Mouse (Mus musculus) 416B (cell line): ENCODE measurements around the gene Msi2.

Source experiments
- DNase-seq: peaks from one replicate; pipeline ENCODE4 v3.0.0; 2011; ENCODE audit warnings: low read depth

Msi2 gene

DNA sequence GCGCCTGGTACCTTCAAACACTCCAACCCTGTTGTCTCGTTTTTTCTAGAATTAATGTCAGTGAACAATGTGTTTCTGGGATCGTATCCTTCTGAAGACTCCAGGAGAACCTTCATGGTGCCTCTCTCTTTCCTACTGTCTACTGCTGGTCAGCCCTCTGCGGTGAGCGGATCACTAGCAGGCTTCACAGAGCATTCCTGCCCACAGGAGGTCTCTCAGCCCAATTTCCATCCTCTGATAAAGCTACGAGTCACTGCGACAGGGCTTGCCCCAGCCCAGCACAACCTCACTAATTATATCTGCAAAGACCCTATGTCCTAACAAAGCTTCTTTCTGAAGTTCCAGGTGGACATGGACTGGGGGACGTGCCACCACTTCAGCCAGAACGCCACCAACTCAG is 157.7 kb downstream of the Msi2 start:
- DNase-seq = no peak

DNA sequence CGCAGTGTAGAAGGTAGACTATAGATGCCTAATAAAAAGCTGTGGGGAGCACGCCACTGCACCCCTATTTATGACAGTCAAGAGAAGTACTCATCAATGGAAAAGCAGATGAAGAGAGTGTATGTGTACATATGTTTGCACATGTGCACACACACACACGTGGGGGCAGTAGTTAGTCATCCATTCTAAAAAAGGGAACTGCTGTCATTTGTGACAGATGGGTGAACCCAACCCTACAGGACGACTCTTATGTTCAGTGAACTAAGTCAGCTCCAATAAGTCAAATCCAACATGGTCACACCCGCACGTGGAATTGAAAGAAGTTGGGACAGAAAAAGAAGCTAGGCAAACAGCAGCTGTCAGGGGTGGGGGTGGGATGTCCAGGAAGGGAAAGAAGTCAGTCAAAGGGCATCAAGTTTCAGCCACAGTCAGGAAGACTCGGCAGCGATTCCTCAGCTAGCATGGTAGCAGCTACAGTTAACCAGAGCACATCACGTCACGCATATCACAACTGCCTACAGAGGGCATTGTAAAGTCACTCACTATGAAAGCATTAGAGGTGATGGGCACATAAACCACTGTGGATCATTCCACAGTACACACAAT is 158.8 kb downstream of the Msi2 start:
- DNase-seq = peak; percentile 75

DNA sequence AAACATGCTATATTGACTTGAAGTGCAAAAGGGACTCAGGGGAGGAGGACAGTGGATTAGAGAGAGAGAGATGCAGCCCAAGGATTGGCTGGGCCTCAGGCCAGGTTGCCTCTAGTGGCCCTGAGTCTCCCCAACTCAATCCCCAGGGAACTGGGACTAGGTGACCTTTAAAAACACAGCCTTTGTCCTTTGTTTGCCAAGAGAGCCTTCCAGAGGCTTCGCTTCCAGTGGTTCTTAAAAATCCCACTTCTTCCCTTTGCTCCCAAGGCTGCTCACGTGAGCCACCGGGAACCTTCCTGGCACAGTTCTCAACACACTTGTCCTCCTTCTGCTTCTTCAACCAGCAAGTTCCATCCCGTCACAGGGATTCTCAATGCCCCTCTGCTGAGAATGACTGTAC is 159.6 kb downstream of the Msi2 start:
- DNase-seq = no peak

DNA sequence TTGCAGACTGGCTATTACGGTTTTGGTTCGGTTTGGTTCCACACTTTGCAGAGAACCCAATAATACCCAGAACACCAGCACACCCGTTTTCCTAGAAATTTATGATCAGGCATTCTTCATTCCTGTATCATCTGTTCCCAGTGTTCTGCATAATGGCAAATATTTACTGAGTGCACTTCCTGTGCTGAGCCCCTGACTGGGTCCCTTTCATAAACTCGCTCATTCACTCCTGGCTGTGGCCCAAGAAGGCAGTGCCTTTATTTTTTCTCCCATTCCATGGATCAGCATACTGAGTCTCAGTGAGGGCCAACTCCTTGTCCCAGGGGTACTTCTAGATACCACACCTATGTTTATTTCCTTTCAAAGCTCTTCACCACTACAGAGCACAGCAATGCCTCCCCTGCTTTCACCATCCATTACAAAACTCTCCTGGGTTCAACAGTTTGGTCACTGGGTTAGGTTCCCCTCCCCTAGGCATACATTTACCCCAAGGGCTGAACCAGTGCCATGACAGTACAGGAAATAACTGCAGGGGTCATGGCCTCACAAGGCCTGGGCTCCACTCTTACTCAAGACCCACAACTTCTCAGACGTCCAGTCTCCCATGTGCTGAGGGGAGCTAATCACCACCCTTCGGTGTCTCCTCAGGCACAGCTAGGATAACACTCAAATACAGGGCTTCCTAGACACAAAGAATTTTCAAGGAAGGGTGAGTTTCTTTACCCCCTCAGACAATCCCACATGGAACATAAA is 160.3 kb downstream of the Msi2 start:
- peak; percentile 67 for DNase-seq

DNA sequence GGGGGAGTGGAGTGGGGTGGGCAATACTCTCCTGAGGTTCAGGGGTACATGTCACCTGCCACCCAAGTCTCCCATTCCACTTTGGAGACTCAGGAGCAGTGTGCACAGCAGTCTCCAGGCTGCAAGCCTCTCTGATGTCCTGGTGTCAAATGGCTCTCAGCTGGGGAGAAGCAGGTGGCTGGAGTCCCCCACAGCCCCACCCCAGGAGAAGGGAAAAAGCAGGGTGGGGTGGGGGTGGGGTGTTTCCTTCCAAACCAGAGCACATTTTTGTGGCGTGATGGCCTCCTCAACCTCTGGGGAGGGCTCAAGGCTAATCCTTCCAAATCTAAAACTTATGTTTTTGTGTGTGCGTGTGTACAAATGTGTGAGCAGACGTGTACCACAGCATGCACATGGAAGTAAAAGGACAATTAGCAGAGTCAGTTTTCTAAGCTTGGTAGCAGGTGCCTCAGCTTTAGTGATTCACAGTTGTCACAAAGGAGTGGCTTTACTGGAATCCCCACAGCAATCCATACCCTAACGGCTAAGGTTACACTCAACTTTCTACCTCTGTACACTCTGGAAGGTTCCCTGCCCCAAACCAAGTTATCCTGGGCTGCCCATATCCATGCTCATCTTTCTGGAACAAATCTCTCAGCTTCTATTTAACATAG is 161.1 kb downstream of the Msi2 start:
- DNase-seq = no peak

DNA sequence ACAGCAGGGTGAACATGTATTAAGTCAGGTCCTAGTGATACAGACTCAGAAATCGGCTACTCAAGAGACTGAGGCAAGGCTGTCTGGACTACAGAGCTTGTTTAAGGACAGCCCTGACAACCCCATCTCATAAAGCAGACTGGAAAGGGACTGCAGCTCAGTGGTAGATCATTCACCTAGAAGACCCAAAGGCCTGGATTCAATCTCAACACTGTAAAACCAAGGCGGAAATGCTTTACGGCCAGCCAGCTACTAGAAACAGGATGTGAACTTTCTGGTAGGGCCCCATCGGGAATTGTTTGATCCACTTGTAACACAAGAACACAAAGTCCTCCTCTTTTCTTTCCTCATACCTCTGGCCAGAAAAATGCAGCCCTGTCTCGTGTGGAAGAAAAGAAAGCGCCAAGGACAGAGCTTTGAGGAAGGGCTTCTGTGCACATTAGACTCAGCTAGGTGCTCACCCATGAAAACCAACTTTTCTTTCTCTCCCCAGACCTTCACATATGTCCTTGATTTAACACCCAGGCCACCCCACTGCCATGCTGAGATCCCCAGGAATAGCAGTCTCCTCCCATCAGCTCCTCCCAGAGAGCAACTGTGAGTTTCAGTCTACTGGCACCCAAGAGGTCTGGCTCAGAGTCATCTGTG is 162.3 kb downstream of the Msi2 start:
- DNase-seq = no peak

DNA sequence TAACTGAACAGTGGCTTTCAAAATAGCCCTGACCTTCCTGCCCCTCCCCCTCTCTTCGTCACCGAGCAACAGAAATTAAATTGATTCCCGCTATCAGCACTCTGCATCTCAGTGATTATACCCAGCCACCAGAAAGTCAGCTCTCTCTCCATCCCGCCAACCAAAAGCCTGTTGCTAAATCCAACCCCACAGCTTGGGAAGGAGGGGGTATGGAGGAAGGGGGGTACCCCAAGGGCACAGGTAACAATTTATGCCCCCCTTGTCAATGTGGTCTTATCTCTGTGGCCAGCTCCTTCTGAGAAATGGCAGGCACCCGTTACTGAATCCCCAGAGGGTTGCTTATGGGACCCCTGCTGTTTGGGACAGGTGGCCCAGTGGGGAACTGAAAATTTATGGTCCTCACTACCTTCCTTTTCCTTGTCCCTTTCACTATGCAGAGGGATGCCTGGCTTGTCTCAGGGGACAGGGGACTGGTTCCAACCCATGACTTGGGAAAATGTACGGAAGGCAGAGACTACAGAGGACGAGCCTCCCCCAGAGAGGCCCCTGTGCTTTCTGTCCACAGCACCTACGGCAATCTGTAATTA is 163.0 kb downstream of the Msi2 start:
- peak; percentile 55 for DNase-seq

DNA sequence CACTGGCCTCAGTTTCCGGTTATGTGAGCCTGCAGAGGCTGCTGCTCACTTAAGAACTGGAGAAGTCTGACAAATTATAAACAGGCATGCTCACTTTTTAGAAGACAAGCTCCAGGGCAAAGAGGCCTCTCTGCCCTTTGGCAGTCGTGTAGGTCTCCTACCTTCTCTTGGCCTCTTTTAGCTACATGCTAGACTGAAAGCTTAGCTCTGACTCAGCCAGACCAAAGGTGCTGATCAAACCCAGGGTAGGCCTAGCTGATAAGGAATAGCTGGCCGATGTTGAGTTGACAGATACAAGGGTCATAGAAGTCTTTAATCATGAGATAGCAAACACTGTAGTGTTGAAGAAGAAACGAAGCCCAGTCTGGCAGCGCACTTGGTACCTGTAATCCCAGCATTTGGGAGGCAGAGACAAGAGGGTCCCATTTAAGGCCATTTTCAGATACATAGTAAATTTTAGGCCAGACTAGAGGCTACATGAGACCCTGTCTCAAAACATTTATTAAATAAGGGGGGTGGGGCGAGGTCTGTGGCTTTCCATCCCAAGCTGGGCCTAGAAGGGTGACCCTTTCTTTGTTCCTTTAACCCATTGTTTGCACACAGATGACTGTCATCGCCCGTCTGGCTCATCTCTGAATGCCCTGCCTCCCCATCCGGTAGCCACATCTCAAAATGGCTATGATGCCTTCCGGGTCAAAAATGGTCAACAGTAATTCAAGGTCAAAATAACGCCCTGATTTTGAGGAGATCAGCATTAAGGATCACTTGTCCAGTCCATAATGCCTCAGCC is 164.6 kb downstream of the Msi2 start:
- DNase-seq = no peak

DNA sequence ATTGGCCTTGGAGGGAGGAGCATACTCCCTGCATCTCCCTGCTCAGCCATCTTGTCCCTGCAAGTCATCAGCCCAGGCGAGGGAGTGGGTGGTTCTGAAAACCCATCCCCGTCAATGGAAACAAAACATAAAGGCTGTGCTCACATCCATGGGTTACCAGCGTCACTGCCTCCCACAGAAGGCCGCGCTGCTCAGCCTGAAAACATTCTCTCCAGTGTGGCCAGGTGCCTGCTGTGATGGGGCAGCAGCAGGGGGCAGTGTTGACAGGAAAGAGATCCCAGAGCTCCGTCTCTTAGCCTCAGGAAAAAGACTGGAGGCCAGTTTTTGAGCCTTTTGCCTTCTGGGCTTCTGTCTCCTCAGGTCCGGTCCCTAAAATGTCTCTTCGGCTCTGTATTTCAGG is 165.3 kb downstream of the Msi2 start:
- DNase-seq = peak; percentile 47

DNA sequence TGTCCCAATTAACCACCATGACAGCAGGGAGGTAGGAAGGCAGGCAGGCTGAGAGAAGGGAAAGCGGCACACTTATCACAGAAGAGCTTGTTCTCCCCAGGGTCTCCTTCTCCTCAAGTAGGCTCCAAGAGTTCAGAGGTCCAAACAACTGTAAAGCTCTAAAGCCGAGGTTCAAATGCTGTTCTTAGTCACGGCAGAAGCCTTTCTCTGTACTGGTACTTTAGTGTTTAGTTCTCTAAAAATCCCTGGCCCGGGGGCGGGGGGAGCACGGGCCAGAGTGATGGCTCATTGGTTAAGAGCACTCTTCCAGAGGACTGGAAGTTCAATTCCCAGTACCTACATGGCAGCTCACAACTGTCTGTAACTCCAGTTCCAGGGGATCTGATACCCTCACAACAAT is 165.9 kb downstream of the Msi2 start:
- DNase-seq = no peak

DNA sequence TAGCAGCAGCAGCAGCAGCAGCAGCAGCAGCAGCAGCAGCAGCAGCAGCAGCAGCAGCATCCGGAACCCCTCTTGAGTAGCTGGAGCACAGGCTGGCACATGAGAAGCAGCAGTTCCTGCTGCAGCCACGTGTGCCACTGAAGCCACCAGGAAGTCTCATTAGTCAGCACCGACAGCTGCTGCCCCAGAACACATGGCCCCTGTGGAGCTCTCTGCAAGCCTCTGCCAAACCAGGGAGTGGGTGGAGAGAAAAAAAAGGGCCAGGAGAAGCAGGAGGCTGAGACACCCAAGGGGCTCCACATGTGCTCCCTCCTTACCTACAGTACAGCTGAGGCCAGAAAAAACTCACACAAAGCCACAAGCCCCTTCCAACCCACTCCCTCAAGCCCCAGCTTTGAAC is 167.3 kb downstream of the Msi2 start:
- DNase-seq = peak; percentile 89

DNA sequence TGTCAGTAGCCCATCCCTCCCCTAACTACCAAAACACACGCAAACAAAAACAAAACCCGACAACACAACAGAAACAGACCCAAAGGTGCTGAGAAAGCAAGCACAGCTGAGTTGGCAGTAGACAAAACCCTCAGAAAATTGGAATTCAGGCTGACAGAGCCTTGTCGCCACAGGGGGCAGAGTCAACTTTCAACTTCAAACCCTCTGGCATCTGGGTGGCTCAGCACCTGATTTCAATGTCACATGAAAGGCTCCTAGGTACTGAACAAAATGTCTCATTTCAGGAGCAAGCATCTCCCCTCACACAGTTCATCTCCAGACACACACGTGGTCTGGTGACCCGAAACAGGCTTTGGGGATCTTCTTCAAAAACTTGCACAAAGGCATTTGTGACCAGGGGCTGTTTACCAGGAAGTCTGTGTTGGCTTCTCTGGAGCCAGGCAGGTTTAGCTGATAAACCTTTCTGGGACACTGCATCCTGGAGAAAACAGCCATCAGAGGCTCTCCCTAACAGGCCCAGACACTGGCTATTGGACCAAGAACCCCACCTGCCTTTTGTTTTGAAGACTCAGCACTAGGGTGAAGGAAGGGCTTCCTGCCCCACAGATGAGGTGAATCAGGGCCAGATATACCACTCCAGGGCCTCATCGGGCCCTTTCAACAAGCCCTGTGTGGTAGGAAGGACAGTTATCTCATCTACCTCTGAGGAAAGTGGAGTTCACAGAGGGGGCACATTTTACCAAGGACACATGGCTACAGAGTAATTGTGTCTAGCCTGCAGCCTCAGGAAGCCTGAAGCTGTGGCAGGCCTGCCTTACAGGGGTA is 168.0 kb downstream of the Msi2 start:
- no peak for DNase-seq

DNA sequence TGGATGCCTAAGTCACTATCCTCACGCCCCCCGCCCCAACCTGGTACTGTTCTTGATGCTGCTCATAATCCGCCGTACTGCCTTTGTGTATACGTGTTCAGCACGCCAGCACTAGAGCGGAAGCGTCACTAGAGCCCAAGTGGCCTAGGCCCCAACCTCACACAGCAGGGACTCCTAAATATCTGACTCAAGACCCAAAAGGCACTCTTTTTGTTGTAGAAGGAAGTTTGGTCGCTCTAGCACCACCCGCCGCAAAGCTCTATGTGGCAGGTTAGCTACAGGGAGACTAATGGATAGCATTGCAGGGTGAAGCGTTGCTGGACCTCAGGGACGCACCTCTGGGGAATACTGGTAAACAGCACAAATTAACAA is 168.8 kb downstream of the Msi2 start:
- no peak for DNase-seq

DNA sequence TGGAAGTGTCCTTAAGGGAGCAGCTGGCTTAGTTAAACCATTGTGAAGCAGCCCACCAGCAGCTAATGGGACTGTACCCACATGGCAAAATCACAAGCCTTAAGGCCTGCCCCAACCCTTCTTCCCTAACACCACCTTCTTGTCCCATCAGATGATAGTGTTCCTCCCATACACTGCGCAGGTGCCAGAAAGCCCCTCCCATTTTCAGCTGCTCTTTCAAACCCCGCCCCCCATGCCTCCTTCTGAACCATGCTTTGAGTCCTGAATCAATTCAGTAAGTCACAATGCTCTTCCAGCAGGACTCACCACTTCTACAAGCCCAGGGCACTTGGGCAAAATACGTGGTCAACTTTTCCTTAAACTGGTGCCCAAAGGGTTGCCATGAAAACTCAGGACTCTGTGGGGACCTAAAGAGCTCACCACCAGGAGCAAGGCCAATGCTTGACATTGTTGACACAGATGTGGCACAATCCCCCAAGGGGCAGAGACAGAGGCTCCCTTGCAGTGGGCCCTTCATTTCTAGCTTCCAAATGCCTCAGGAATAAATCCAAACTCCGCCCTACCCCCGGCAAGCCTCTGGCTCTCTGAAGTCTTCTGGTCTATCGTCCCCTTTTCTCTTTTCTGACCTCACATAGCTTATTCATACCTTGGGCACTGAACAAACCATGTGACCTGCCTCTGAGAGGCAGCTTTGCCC is 169.3 kb downstream of the Msi2 start:
- no peak for DNase-seq

DNA sequence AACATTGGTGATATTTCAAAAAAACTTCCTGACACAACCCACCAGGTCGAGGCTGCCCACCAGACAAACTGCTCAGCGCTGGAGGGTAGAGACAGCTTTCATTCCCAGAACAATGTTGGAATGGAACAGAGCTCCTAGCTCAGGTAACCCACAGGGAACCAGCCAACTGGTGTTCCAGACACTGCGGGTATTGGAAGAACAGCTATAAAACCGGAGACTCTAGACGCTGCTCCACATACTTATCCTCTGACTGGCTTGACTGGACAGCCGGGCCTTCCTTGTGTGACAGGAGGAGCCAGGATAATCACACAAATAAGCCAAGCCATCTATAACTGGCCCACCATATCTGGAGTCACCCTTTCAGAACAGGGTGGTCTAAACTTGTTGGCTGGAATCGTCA is 169.9 kb downstream of the Msi2 start:
- no peak for DNase-seq

DNA sequence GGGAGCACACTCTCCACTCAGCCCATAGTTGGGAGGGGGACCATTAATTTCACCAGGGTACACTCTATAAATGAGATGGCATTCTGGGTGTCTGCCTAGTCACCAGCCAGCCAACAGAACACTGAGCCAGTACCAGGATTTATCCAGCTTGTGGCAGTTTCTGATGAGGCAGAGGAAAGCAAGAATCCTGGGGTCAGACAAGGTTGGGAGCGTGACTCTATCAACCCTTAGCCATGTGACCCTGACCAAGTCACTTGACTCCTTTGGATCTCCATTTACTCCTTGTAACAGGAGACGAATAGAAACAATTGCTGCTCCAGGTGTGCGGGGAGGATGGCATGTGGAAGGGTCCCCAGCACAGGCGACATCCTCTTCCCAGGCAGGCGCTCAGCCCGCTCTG is 174.5 kb downstream of the Msi2 start:
- DNase-seq = no peak

DNA sequence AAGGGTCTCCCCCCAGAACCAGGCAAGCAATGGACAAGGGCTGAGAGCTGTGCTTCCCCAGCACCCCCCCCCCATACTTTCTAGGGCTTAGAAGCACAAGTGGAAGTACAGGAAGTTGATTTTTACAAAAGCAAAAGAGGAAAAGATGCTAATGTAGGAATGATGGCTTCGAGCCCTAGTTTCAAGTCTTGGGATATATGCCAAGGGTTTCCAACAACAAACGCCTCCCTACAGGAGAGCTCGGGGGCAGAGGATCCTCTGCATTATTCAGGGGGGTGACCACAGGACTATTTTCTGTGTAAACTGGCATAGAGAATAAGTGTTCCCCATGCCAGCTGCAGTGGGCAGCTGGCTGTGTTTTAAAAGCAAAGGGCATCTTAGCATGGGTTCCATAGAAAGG is 175.5 kb downstream of the Msi2 start:
- DNase-seq = no peak

DNA sequence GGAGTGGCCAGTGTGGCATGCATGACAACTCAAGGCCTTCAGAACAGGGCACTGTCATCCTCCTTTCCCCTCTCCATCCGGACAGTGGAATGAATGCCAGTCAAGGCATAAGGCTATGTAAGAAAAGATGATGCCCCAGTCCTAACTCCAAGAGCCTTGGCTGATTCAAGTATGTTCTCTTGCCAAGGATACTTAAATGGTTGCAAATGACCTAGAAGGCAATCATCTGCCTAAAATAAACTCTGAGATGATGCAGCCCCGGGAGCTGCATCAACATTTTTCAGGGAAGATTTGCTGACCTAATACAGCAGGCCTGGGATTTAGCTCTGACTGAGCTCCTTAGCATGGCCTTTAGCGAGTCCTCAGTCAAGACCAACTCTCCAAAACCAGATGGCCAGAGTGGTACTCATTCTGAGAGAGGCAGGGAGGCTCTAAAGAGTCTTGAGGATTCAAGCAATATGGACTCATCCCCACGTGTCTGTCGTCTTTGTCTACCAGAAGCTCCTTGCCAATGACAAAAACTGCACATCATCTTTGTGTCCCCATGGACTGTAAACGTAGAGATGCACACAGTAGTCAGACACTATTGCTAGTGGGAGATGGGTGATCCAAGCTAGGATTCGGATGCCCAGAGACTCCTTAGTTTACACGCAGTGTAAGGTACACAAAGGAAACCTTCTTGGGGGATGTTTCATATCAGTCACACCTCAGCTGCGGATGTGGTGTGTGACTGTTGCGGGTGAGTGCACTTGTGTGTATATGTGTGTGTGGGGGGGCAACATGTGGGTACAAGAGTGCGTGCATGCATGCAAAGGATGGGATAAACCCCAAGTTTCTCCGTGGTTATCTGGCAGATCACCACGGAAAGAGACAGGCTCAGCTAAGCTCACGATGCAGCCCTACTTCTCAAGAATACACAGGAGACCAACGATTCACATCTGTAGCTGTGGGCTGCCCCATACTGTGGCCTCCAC is 176.4 kb downstream of the Msi2 start:
- no peak for DNase-seq
